Mouse (Mus musculus): ENCODE measurements around the gene Pigf.

Pigf gene

GRCm38 (mm10) chr17:87036141-87037073 is 11.2 kb upstream of the Pigf start:
- no peak for DNase-seq (ENCODE audit: low spot score)

GRCm38 (mm10) chr17:87024491-87025242 is 539 bp downstream of the Pigf start:
- no peak for DNase-seq (ENCODE audit: low spot score)

- DNase-seq (ENCODE audit: low spot score), result no peak
These were observed 5.5 kb downstream of the Pigf start for GRCm38 (mm10) chr17:87019692-87020091.

DNA sequence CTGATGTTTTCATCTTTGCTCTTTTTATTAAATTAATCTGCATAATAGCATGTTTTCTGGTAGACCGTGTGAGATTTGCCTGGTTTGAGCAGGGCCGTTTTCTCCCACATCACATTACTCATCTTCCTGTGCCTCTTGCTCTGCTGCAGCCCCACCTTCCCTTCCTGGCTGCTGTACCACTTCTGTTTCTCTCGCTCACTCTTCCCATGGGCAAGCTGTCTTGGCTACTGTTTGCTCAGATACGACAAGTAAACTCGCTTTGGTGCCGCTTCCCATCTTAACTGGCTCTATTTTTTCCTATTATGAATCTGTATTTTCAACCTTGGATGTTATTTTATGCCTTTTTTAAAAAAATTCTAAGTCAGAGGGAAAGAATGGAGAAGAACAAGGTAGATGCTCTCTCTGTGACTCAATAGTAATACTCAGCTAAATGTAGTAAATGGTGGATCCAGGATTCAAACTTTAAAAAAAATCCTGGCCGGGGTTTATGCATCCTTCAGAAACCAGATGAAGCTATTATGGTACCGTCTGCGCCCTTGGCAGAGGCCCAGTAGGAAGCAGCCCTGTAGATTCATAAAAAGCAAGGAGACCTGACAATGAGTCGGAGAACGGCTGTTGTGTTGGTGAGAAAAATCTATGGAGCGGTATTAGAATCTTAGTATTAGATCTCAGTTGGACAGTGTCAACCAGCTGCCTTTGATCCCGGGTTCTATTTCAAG is 13.7 kb downstream of the Pigf start:
- DNase-seq (ENCODE audit: low spot score), result no peak

GRCm38 (mm10) chr17:87008950-87009349 is 16.3 kb downstream of the Pigf start:
- DNase-seq (ENCODE audit: low spot score), result no peak

GRCm38 (mm10) chr17:86997323-86997722 is 27.9 kb downstream of the Pigf start:
- no peak for DNase-seq (ENCODE audit: low spot score)

- DNase-seq (ENCODE audit: low spot score), result no peak
These were observed 33.9 kb downstream of the Pigf start for GRCm38 (mm10) chr17:86991306-86991705.

DNA sequence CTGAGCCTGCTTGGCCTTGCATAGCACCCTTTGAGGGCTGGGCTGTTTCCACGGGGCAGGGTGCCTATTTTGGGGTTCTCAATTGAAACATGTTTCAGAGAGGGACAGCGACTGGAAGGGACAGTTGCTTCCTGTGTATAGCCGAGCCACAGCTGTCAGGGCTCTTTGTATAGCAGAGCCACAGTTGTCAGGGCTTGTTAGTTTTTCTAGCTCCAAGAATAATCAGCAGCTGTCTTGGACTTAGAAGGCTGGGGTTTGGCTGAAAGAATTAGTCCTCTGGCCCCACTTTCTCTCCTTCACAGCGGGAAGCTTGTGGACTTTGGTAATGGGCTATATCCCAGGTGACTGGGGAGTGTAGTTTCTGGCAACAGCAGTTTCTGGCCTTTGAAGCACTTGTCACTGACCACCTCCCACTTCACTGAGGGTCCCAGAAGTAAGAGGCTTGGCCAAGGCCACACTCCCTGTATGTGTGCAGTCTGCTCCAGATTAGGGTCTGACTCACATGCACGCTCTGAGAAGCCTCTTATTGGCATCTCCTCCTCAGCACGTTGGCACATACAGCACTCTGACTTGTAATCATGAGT is 36.5 kb downstream of the Pigf start:
- DNase-seq (ENCODE audit: low spot score), result no peak

DNA sequence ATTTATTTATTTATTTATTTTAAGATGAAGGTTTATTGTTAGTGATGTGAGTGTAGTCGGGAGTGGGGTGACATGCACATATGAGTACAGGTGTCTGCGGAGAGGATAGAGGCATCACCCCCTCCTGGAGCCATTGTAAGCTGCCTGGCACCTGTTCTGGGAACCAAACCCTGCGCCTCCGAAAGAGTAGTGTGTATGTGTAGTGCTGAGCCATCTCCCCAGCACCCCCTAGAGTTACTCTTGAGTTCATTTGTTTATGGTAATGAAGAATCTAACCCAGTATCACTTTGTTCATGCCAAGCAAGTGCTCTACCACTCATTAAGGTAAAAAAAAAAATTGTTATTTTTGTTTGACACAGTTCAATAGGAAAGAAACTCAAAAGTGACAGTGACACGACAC is 37.0 kb downstream of the Pigf start:
- no peak for DNase-seq (ENCODE audit: low spot score)

DNA sequence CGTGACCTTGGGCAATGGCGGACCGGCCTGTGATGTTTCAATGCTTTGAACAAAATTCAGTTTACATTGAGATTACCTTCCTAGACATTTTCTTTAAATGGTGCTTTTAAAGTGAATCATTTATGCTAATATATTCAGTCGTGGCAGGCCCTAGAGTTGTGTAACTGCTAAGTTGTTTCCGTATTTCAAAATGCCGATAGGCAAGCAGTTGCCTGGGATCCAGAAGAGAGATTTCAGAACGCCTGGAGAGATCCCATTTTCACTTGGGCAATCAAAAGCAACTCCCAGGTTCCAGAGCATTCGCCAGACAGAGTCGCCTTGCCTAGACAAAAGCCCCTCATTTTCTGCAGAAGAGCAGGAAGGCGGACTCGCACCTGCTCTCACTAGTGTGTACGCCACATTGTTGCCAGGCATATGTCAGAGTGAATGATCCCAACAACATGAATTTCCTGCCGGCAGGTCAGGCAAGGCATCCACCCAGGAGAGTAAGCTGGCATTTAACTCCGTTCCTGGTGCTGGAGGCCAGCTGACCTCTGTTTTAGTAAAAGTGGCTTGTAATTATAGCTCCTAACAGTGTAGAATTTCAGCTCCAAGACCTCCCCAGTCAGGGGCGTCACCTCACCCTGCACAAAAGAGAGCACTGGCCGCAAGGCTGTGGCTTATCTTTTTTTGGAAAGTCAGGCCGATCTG is 38.6 kb downstream of the Pigf start:
- DNase-seq (ENCODE audit: low spot score), result no peak

DNA sequence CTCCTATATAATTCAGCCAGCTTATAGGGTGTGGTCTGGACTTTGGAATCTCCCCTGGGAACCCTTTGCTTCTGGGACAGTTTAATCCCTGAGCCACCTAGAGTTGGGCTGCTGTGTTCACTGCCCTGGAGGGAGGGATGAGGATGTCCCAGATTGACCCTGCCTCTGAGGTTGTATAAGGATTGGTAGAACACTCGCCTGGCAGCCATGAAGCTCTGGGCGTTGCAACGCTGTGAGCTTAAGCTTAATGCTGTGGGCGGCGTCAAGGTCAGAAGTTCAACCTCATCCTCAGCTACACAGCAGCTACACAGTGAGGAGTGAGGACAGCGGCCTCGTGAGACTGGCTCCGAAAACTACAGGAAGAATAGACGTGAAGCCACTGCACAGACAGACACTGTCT is 42.7 kb downstream of the Pigf start:
- no peak for DNase-seq (ENCODE audit: low spot score)

DNA sequence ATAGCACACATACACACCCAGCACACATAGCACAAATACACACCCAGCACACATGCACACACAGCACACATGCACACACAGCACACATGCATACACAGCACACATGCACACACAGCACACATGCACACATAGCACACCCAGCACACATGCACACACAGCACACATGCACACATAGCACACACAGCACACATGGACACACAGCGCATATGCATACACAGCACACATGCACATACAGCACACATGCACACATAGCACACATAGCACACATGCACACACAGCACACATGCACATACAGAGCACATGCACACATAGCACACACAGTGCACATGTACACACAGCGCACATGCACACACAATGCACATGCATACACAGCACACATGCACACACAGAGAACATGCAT is 43.5 kb downstream of the Pigf start:
- no peak for DNase-seq (ENCODE audit: low spot score)

GRCm38 (mm10) chr17:86981205-86981604 is 44.0 kb downstream of the Pigf start:
- no peak for DNase-seq (ENCODE audit: low spot score)

DNA sequence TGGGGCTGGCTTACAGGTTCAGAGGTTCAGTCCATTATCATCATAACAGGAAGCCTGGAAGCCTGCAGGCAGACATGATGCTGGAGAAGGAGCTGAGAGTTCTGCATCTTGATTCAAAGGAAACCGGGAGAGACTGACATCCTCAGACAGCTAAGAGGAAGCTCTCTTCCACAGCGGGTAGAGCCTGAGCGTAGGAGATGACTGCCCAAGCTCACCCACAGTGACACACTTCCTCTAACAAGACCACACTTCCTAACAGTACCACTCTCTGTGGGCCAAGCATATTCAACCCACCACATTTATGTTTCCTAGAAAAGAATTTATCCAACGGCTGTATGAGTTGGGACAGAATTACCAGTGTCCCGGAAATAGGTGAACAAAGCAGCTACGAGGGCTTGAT is 46.7 kb downstream of the Pigf start:
- no peak for DNase-seq (ENCODE audit: low spot score)

DNA sequence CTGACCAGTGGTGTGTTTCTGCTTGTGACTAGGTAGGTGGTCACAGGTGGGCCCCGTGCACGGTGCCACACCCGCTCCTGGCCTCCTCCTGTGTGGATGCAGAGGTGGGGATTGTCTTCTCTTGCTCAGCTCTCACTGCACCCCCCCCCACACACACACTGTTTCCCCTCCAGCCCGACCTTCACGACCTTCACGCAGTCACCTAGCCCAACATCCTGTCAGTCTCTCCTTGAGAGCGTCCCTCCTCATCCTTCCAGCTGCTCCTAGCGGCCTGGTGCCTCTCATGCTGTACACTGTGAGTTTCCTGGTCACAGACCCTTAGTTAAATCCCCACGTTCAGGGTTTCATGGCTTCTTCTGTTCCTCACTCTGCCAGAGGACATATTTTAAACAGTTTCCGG is 48.8 kb downstream of the Pigf start:
- DNase-seq (ENCODE audit: low spot score), result no peak

GRCm38 (mm10) chr17:86973097-86973496 is 52.1 kb downstream of the Pigf start:
- no peak for DNase-seq (ENCODE audit: low spot score)

- DNase-seq (ENCODE audit: low spot score), result no peak
These were observed 53.3 kb downstream of the Pigf start for GRCm38 (mm10) chr17:86971860-86972259.

GRCm38 (mm10) chr17:86971036-86971435 is 54.2 kb downstream of the Pigf start:
- DNase-seq (ENCODE audit: low spot score), result no peak

DNA sequence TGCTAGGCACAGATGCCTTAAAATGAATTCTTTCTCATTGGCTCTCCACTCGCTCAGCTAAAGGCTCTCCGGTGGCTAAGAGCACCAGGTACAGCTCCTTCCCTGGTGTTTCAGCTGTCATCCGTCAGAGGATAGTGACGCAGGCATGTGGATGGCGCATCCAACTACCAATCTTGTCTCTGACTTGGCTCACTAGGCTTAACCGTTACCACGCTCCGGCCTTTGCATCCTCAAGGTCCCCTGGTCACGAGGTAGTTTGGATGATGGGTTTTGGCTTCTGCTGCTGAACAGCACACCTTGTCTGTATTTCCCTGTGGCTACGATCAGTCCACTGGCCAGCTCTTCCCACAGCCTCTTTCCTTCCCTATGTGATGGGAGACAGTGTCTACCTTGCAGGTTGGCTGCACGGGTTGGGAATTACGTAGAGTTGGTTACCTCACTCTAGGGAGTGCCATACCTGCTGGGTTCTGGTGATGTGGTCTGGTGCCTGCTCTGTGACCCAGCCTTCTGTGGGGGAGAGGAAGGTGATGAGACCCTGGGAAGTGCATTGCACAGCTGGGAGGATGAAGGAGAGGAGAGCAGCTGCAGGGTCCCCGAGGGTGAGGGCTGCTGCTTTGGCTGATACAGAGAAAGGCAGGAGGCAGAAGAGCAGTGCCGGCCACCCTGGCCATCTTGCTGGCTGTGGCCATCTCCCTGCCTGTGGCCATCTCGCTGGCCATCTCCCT is 55.0 kb downstream of the Pigf start:
- no peak for DNase-seq (ENCODE audit: low spot score)

- DNase-seq (ENCODE audit: low spot score), result peak; percentile 51
These were observed 55.6 kb downstream of the Pigf start for GRCm38 (mm10) chr17:86969582-86969981.

DNA sequence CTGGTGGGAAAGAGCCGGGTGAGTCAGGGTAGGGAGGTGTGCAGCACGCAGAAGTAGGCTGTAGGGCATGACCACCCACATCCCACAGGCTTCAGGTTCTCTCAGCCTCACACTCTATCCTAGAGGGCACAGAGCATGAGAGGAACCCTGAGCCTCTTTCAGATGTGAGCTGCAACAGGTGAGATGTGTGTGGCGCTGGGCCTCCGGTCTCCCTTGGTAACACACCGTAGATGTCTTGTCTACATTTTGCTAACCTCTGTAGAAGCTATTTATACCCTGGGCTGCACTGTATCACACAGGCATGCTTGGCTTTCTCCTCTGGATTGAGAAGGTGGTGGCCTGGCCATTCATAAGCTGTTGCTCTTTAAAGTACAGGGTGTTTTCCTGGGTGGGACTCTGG is 56.6 kb downstream of the Pigf start:
- no peak for DNase-seq (ENCODE audit: low spot score)
